Mouse (Mus musculus) liver, embryonic 13.5 days (tissue): ENCODE measurements around the gene Gm38392. TPM values are rescaled to one million over a fixed set of nuclear protein-coding genes. Genes with fewer than 3 reads are reported as not detected.

ENCODE experiments used
- ATAC-seq: fragments of 200-750 bp; cut with Nextera tagmentation; 2 replicates; pipeline ENCODE4 v1.8.0; 2017; ENCODE audit warnings: low read depth, mild to moderate bottlenecking, moderate number of reproducible peaks, moderate library complexity
- DNase-seq: peaks from one replicate; pipeline ENCODE4 v3.0.0; 2022
- H3K27ac ChIP-seq: fragments of 300-500 bp; sonication (generic); 2 replicates; pipeline ENCODE4 v1.5.1; 2015; ENCODE audit warnings: moderate library complexity, mild to moderate bottlenecking, inconsistent platforms
- H3K27me3 ChIP-seq: fragments of 300-500 bp; sonication (generic); 2 replicates; pipeline ENCODE4 v1.6.1; 2015; ENCODE audit warnings: mild to moderate bottlenecking, inconsistent platforms
- H3K36me3 ChIP-seq: fragments of 300-500 bp; sonication (generic); 2 replicates; pipeline ENCODE4 v1.6.1; 2015; ENCODE audit warnings: mild to moderate bottlenecking, inconsistent platforms
- H3K4me1 ChIP-seq: fragments of 300-500 bp; sonication (generic); replicated peaks from 2 replicates; pipeline ENCODE4 v1.6.1; 2015; ENCODE audit warnings: inconsistent platforms
- H3K4me2 ChIP-seq: fragments of 300-500 bp; sonication (generic); 2 replicates; pipeline ENCODE4 v1.6.1; 2015; ENCODE audit warnings: inconsistent platforms, mild to moderate bottlenecking, moderate library complexity
- H3K4me3 ChIP-seq: fragments of 300-500 bp; sonication (generic); replicated peaks from 2 replicates; pipeline ENCODE4 v1.5.1; 2015; ENCODE audit warnings: mild to moderate bottlenecking, inconsistent platforms
- H3K9ac ChIP-seq: fragments of 300-500 bp; sonication (generic); 2 replicates; pipeline ENCODE4 v1.6.1; 2015; ENCODE audit warnings: mild to moderate bottlenecking, inconsistent platforms
- H3K9me3 ChIP-seq: fragments of 300-500 bp; sonication (generic); replicated peaks from 2 replicates; pipeline ENCODE4 v1.6.1; 2016; ENCODE audit warnings: inconsistent platforms
- WGBS: fragments of 180-500 bp; shearing (Covaris S2); methylation state at CpG from one replicate; pipeline ENCODE4 v1.1.7; 2015; ENCODE audit not compliant: insufficient replicate concordance; 5-methylcytosine and 5-hydroxymethylcytosine counted together
- polyA plus RNA-seq: library from polyadenylated mRNA; unstranded; fragments of >200 nt; fragmentation: Nextera tagmentation; extraction: Ambion mirVana; gene quantifications from 2 replicates; pipeline ENCODE4 v1.2.1, GENCODE M21; 2015

Gene Gm38392
- polyA plus RNA-seq, 1 experiment from 2014 or later, result not detected

DNA sequence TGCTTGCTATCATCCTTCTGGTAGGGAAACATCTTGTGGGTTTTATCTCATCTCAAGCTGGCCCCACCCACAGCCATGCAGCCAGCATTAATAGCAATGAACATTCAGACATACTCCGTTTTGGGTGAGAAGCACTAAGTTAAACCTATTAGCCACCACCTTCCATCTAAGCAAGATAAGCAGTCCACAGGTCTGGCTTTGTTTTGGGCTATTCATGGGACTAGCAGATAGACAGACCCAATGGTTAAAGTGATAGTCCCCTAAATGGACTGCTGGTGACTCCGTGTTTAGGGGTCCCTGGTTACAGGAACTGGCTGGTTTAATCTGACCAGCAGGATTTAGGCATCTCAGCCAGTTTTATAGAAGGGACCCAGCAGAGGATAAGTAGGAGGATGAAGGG lies 74.0 kb downstream of the Gm38392 start:
- no peaks in the 10 kb centered on the region for H3K9me3 ChIP-seq

DNA sequence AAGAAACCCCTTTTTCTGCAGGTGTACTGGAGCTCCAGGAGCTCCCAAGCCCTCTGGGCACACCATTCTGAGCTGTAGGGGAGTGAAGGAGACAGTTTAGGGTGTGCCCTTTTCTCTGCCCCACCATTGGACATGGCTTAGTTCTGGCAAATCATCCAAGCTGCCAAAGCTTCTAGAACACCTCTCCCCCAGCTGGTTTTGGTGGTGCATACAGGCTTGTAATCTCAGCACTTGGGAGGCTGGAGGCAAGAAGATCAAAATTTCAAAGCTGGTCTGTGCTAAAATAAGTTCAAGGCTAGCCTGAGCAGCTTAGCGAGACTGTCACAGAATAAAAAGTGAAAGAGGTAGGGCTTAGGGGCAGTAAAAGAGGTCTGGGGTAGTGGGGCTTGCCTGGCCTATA lies 74.7 kb downstream of the Gm38392 start:
- ATAC-seq, result no peak
- Histone ChIP-seq H3K36me3 (no peaks in the 10 kb centered on the region), H3K9me3 (no peaks in the 10 kb centered on the region), H3K4me2 (no peak overlapping the region), H3K4me1 (peaks cover 36% of the 10 kb centered on the region), H3K9ac (no peak overlapping the region), H3K4me3 (no peak overlapping the region), H3K27me3 (peaks cover 99% of the 10 kb centered on the region), H3K27ac (no peak overlapping the region)
- no peak for DNase-seq
- WGBS, result 5% methylated on average over 1 of the region's 1 CpGs

More for the DNA sequence above, 74.0 kb downstream of the Gm38392 start:
- ATAC-seq (peak; percentile 48), DNase-seq (peak; percentile 8)
- no peak overlapping the region for H3K27ac ChIP-seq
- no peaks in the 10 kb centered on the region for H3K36me3 ChIP-seq
- WGBS, result 3% methylated on average over 2 of the region's 2 CpGs
- peaks cover 98% of the 10 kb centered on the region for H3K27me3 ChIP-seq
- H3K4me3 ChIP-seq, result no peak overlapping the region
- H3K9ac ChIP-seq, result no peak overlapping the region
- peaks cover 36% of the 10 kb centered on the region for H3K4me1 ChIP-seq
- H3K4me2 ChIP-seq, result no peak overlapping the region

DNA sequence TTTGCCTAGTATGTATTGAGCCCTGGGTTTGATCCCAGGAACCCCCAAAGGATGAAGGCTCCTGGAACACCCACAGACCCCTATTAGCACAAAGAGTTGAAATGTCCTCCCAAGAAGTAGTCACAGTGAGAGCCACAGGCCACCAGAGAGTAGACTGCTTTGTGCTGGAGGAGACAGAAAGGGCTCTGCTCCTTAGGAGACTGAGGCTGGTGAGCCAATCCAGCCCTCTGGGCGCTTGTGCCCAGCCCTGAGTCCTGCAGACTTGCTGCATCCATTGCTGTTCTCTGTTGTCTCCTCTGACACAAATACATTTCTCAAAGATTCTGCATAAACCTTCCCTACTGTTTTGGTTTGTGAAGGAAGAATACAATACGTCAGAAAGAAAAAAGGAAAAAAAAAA lies 76.1 kb downstream of the Gm38392 start:
- H3K4me1 ChIP-seq, result peaks cover 34% of the 10 kb centered on the region
- WGBS, result 26% methylated on average over 2 of the region's 2 CpGs
- H3K27me3 ChIP-seq, result peaks cover 99% of the 10 kb centered on the region
- ATAC-seq (no peak), DNase-seq (no peak)
- no peaks in the 10 kb centered on the region for H3K36me3 ChIP-seq
- no peak overlapping the region for H3K4me2 ChIP-seq
- H3K9me3 ChIP-seq, result no peaks in the 10 kb centered on the region
- no peak overlapping the region for H3K9ac ChIP-seq
- no peak overlapping the region for H3K27ac ChIP-seq
- no peak overlapping the region for H3K4me3 ChIP-seq

DNA sequence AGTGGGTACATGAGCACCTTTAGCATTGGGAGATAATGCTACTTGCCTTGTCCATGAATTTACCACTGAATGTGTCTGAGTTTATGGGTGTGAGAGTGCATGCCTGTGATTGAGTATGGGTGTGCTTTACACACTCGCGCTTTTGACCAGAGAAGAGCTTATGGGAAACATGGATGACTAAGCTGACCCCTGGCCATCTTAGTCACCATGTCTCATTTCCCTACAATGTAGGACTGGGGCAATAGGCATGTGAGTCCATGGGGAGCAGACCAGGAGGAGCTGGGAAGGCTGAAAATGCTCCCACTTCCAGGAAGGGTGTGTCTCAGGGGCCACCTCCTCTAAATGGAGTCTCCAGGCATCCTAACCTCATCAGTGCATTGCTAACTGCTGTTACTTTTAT lies 76.9 kb downstream of the Gm38392 start:
- 29% methylated on average over 2 of the region's 2 CpGs for WGBS

DNA sequence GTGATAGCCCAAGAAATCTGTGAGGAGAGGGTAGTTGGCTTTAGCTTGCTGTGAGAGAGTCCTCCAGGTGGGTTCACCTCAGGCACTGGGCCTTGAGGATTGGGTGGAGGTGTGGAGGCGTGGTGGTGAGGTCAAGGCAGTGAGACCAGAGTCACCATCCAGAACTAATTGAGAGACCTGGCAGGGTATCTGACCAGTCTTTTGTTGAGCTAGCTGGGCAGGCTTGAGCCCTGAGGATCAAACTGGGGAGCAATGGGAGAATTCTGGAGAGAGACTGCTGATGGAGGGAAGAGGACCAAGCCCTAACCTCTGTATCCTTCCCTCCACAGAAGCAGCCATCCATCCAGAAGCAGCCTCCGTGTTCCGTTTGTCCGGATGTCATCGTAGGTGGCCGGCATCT lies 77.7 kb downstream of the Gm38392 start:
- Histone ChIP-seq H3K27ac (no peak overlapping the region), H3K9ac (no peak overlapping the region), H3K36me3 (no peaks in the 10 kb centered on the region), H3K27me3 (peaks cover 99% of the 10 kb centered on the region), H3K4me3 (no peak overlapping the region), H3K4me1 (peaks cover 18% of the 10 kb centered on the region), H3K4me2 (no peak overlapping the region), H3K9me3 (no peaks in the 10 kb centered on the region)
- DNase-seq (no peak), ATAC-seq (no peak)
- WGBS, result 3% methylated on average over 6 of the region's 6 CpGs

More for the DNA sequence above, 76.9 kb downstream of the Gm38392 start:
- DNase-seq, result no peak
- H3K4me3 ChIP-seq, result no peak overlapping the region
- no peaks in the 10 kb centered on the region for H3K36me3 ChIP-seq
- no peaks in the 10 kb centered on the region for H3K9me3 ChIP-seq
- no peak overlapping the region for H3K4me2 ChIP-seq
- peaks cover 26% of the 10 kb centered on the region for H3K4me1 ChIP-seq
- peaks cover 99% of the 10 kb centered on the region for H3K27me3 ChIP-seq
- H3K27ac ChIP-seq, result no peak overlapping the region
- no peak for ATAC-seq
- no peak overlapping the region for H3K9ac ChIP-seq

DNA sequence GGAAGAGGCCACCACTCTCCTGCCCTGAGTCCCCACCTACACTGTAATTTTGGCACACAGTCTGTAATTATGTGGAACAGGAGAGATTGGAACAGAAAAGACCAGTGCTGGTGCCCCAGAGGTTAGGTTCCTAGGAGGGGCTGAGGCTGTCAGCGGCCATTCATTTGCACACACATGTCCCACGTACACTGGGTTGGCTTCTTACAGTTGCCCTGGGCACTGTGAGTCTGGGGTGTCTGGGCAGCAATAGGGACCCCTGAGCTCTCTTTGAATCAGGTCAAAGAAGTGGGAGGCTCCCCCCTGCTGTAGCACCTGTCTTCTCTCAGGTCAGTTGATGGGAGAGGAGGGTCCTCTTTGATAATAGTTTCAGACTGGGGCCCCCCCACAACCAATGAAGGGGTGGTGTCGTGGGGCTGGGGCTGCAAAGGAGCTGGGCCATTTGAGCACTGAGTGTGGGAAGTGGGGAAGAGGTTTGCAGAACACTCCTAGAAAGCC lies 78.7 kb downstream of the Gm38392 start:
- H3K27ac ChIP-seq, result no peak overlapping the region
- no peak for DNase-seq
- H3K27me3 ChIP-seq, result peaks cover 99% of the 10 kb centered on the region

GRCm38 (mm10) chr3:88207451-88208100 lies 79.4 kb downstream of the Gm38392 start:
- no peak for ATAC-seq

More for the DNA sequence above, 78.7 kb downstream of the Gm38392 start:
- Histone ChIP-seq H3K9ac (no peak overlapping the region), H3K9me3 (no peaks in the 10 kb centered on the region), H3K4me3 (no peak overlapping the region), H3K4me2 (no peak overlapping the region), H3K4me1 (peaks cover 12% of the 10 kb centered on the region), H3K36me3 (no peaks in the 10 kb centered on the region)
- ATAC-seq, result no peak
- WGBS, result 14% methylated on average over 3 of the region's 3 CpGs

GRCm38 (mm10) chr3:88206901-88207371 lies 80.1 kb downstream of the Gm38392 start:
- 7% methylated on average over 14 of the region's 14 CpGs for WGBS
- Histone ChIP-seq H3K4me2 (no peak overlapping the region), H3K4me3 (no peak overlapping the region), H3K27me3 (peaks cover 100% of the 10 kb centered on the region), H3K36me3 (no peaks in the 10 kb centered on the region), H3K27ac (no peak overlapping the region), H3K9ac (no peak overlapping the region), H3K4me1 (no peaks in the 10 kb centered on the region), H3K9me3 (no peaks in the 10 kb centered on the region)
- ATAC-seq (no peak), DNase-seq (no peak)

More at GRCm38 (mm10) chr3:88207451-88208100, 79.4 kb downstream of the Gm38392 start:
- H3K36me3 ChIP-seq, result no peaks in the 10 kb centered on the region
- H3K27ac ChIP-seq, result no peak overlapping the region
- no peak overlapping the region for H3K4me3 ChIP-seq
- WGBS, result 7% methylated on average over 11 of the region's 15 CpGs
- H3K4me2 ChIP-seq, result no peak overlapping the region
- peaks cover 100% of the 10 kb centered on the region for H3K27me3 ChIP-seq
- peaks cover 6% of the 10 kb centered on the region for H3K4me1 ChIP-seq
- no peak for DNase-seq
- H3K9ac ChIP-seq, result no peak overlapping the region
- H3K9me3 ChIP-seq, result no peaks in the 10 kb centered on the region

DNA sequence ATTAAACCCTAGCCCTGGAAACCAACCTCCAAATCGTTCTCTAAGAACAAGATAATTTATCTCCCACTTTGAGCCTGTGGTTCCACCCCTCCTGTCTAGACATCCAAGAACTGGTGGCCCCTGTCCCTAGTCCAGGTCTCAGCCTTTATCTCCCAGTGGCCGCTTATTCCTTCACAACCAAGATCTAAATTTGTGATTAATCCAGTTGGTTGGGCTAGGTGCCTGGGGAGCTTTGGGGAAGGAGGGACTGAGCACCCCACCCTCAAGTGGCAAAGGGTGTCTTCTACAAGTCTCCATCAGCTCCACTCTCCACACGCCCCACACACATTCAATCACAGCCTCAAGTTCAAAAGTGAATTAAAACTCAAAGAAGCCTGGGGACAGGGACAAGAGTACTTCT lies 80.5 kb downstream of the Gm38392 start:
- no peak for DNase-seq
- no peaks in the 10 kb centered on the region for H3K36me3 ChIP-seq
- no peak overlapping the region for H3K4me2 ChIP-seq
- H3K4me3 ChIP-seq, result no peak overlapping the region
- H3K27me3 ChIP-seq, result peaks cover 100% of the 10 kb centered on the region
- H3K9me3 ChIP-seq, result no peaks in the 10 kb centered on the region
- H3K4me1 ChIP-seq, result no peaks in the 10 kb centered on the region
- no peak for ATAC-seq
- WGBS, result 3% methylated on average over 3 of the region's 3 CpGs
- no peak overlapping the region for H3K9ac ChIP-seq
- H3K27ac ChIP-seq, result no peak overlapping the region

DNA sequence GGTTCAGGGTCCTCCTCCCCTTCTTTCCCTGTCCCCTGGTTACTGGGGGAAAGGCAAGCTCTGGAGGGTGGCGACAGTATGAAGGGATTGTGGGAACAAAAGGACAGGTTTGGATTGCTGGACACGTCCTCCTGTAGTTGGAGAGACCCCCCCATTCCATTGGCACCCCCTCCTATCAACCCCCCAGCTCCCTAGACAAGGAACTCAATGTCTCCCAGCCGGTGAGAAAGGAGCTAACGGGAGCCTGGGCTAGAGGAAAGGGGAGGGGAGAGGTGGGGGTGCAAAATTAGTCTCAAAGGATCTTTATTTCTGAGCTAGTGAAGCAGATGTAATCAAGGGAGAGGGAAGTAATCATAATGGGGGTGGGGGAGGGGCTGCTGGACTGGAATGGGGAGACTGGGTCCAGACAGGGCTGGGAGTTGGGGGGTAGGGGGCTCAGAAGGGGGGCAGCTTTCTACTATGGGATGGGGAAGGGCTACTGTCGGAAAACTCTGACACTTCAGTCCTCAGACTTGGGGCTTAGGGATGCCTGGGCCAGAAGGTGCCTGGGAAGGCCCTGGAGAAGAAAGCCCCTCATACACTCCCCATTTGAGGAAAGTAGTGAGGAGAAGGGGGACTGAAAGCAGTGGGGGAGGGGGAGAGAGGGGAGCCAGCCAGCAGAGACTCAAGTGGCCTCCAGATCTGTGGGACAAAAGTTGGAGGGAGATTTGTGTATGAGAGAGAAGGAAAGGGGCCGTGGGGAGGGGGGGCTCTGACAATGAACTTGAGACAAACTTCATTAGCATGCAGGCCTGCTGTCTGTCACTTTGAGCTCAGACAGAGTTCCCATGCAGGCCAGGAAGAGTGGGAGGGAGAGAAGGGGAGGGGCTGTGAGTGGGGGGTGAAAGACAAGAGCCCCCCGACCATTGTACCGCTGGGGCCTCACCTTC lies 81.2 kb downstream of the Gm38392 start:
- H3K4me1 ChIP-seq, result peaks cover 2% of the 10 kb centered on the region; the same call in 1 of the 2 replicates
- H3K4me3 ChIP-seq, result no peak overlapping the region
- 6% methylated on average over 8 of the region's 8 CpGs for WGBS
- H3K36me3 ChIP-seq, result no peaks in the 10 kb centered on the region
- H3K4me2 ChIP-seq, result no peak overlapping the region
- H3K27ac ChIP-seq, result no peak overlapping the region
- H3K9me3 ChIP-seq, result no peaks in the 10 kb centered on the region
- DNase-seq (no peak), ATAC-seq (no peak)
- H3K27me3 ChIP-seq, result peaks cover 100% of the 10 kb centered on the region
- H3K9ac ChIP-seq, result no peak overlapping the region

DNA sequence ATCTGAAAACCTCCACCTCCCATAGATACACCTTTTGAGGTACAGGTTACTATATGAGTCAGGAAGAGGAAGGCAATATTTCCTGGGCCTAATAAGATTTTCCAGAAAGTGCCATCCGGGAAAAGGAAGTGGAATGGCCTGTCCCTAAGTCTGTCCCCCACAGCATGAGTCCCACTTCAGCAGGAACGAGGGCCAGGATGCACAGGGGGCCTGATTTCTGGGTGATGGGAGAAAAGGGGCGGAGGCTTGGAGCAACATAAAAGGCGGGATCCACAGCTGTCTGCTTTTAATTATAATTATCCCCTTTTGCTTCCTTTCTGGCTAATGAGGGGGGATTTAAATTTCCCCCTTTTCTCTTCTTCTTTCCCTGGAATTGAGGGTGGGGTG lies 81.8 kb downstream of the Gm38392 start:
- Histone ChIP-seq H3K9ac (no peak overlapping the region), H3K27ac (no peak overlapping the region), H3K27me3 (peaks cover 100% of the 10 kb centered on the region), H3K4me3 (no peak overlapping the region), H3K4me2 (no peak overlapping the region), H3K9me3 (no peaks in the 10 kb centered on the region), H3K36me3 (no peaks in the 10 kb centered on the region), H3K4me1 (peaks cover 7% of the 10 kb centered on the region; the same call in 1 of the 2 replicates)
- WGBS, result 16% methylated on average over 4 of the region's 4 CpGs
- ATAC-seq (no peak), DNase-seq (no peak)
